Mouse (Mus musculus) layer of hippocampus, adult 18-20 months (tissue): ENCODE measurements at regions not wholly inside any gene's neighbourhood (a gene's known extent, or its start where the extent isn't known, plus 50 kb on each side); places are given as distances from the start of the nearest gene placed in this dataset.

Experiments
- DNase-seq, 2 experiments: peaks; one replicate each; pipeline ENCODE4 v3.0.0; 2022; ENCODE audit warnings: low spot score in 2 of 2

- no peak for DNase-seq
Observed at GRCm38 (mm10) chr16:37725745-37726144, 50.9 kb upstream of the Fstl1 start.

GRCm38 (mm10) chr16:37715173-37715572, 60.9 kb upstream of the Ndufb4 start:
- DNase-seq: no peak

- no peak for DNase-seq
Observed at GRCm38 (mm10) chr16:37714276-37714675, 60.0 kb upstream of the Ndufb4 start.

GRCm38 (mm10) chr16:37706242-37706923, 52.1 kb upstream of the Ndufb4 start:
- DNase-seq: no peak

GRCm38 (mm10) chr16:37705209-37705608, 51.0 kb upstream of the Ndufb4 start:
- DNase-seq: peak in 1 of 2 experiments; percentile 34

- peak in 1 of 2 experiments; percentile 79 for DNase-seq
Observed at GRCm38 (mm10) chr16:37704461-37705155, 50.4 kb upstream of the Ndufb4 start.
